Mouse (Mus musculus) MEL (cell line): ENCODE measurements around the gene Sgk1. TPM values are rescaled to one million over a fixed set of nuclear protein-coding genes. Genes with fewer than 3 reads are reported as not detected.

Experiments used
- DNase-seq: peaks from one replicate; pipeline ENCODE4 v3.0.0; 2011; ENCODE audit warnings: low read depth, low spot score
- H3K27ac ChIP-seq: 2 replicates; pipeline ENCODE4 v1.5.1; 2012; ENCODE audit warnings: low read depth, mild to moderate bottlenecking, control low read depth, low read length, moderate library complexity; ENCODE audit not compliant: control insufficient read depth
- H3K27me3 ChIP-seq, 2 experiments: fragments of 150-350 bp in 1 of 2; sonication (generic) in 1 of 2; 2 replicates each; pipeline ENCODE4 v1.6.1; 2012; ENCODE audit warnings: low read length in 2 of 2, mild to moderate bottlenecking in 2 of 2, improper control_type of control experiment in 1 of 2, moderate library complexity in 1 of 2; ENCODE audit not compliant: insufficient read depth in 2 of 2, control insufficient read depth in 1 of 2
- H3K36me3 ChIP-seq, 2 experiments: 2 replicates each; pipeline ENCODE4 v1.6.1; 2012 to 2014; ENCODE audit warnings: low read length in 2 of 2, improper control_type of control experiment in 1 of 2, inconsistent platforms in 1 of 2, mild to moderate bottlenecking in 1 of 2; ENCODE audit not compliant: insufficient read depth in 2 of 2, control insufficient read depth in 1 of 2
- H3K4me1 ChIP-seq, 2 experiments: fragments of 150-350 bp in 1 of 2; sonication (generic) in 1 of 2; 2 replicates each; pipeline ENCODE4 v1.6.1; 2012; ENCODE audit warnings: low read length in 2 of 2, improper control_type of control experiment in 1 of 2, mild to moderate bottlenecking in 1 of 2; ENCODE audit not compliant: insufficient read depth in 2 of 2, control insufficient read depth in 1 of 2
- H3K4me3 ChIP-seq, 2 experiments: fragments of 150-350 bp in 1 of 2; sonication (generic) in 1 of 2; 2 replicates each; pipeline ENCODE4 v1.5.1; 2012; ENCODE audit warnings: low read depth in 2 of 2, low read length in 2 of 2, mild to moderate bottlenecking in 2 of 2, moderate library complexity in 2 of 2, control low read depth in 1 of 2, improper control_type of control experiment in 1 of 2; ENCODE audit not compliant: control insufficient read depth in 1 of 2, insufficient read depth in 1 of 2
- H3K79me2 ChIP-seq: 2 replicates; pipeline ENCODE4 v1.6.1; 2012; ENCODE audit warnings: mild to moderate bottlenecking, low read length, moderate library complexity; ENCODE audit not compliant: control insufficient read depth, poor library complexity, insufficient read depth
- H3K9ac ChIP-seq: 2 replicates; pipeline ENCODE4 v1.6.1; 2012; ENCODE audit warnings: low read depth, mild to moderate bottlenecking, control low read depth, low read length, moderate library complexity; ENCODE audit not compliant: control insufficient read depth, poor library complexity, severe bottlenecking
- H3K9me3 ChIP-seq: fragments of 150-350 bp; sonication (generic); replicated peaks from 2 replicates; pipeline ENCODE4 v1.6.1; 2012; ENCODE audit warnings: mild to moderate bottlenecking, low read length, improper control_type of control experiment, moderate library complexity; ENCODE audit not compliant: insufficient read depth
- CTCF ChIP-seq, 3 experiments: IDR thresholded peaks in 2 of 3; conservative IDR thresholded peaks in 1 of 3; 2 replicates each; pipeline ENCODE4 v1.5.1; 2011 to 2012; ENCODE audit warnings: low read length in 3 of 3, low read depth in 2 of 3, mild to moderate bottlenecking in 2 of 3, improper control_type of control experiment in 1 of 3, inconsistent platforms in 1 of 3, mixed read lengths in 1 of 3, moderate library complexity in 1 of 3; ENCODE audit not compliant: control insufficient read depth in 1 of 3, insufficient read depth in 1 of 3, poor library complexity in 1 of 3, severe bottlenecking in 1 of 3
- E2F4 ChIP-seq: IDR thresholded peaks from 2 replicates; pipeline ENCODE4 v1.6.1; 2011; ENCODE audit warnings: low read depth, low read length, improper control_type of control experiment, borderline replicate concordance
- ELF1 ChIP-seq: IDR thresholded peaks from 2 replicates; pipeline ENCODE4 v1.6.1; 2014; ENCODE audit warnings: low read depth, mild to moderate bottlenecking, inconsistent platforms, low read length, improper control_type of control experiment, moderate library complexity
- ETS1 ChIP-seq: IDR thresholded peaks from 2 replicates; pipeline ENCODE4 v1.6.1; 2012; ENCODE audit warnings: low read depth, mild to moderate bottlenecking, inconsistent platforms, low read length, improper control_type of control experiment, moderate library complexity
- GABPA ChIP-seq: IDR thresholded peaks from 2 replicates; pipeline ENCODE4 v1.6.1; 2012; ENCODE audit warnings: low read depth, mild to moderate bottlenecking, inconsistent platforms, low read length, improper control_type of control experiment, moderate library complexity
- HCFC1 ChIP-seq: IDR thresholded peaks from 2 replicates; pipeline ENCODE4 v1.6.1; 2012; ENCODE audit warnings: low read depth, mild to moderate bottlenecking, inconsistent platforms, low read length, improper control_type of control experiment, moderate library complexity
- JUND ChIP-seq: IDR thresholded peaks from 2 replicates; pipeline ENCODE4 v1.6.1; 2011; ENCODE audit warnings: low read depth, mild to moderate bottlenecking, improper control_type of control experiment, low read length
- MYB ChIP-seq: IDR thresholded peaks from 2 replicates; pipeline ENCODE4 v1.6.1; 2011; ENCODE audit warnings: mild to moderate bottlenecking, low read depth, low read length, improper control_type of control experiment
- NRF1 ChIP-seq: IDR thresholded peaks from 2 replicates; pipeline ENCODE4 v1.6.1; 2014; ENCODE audit warnings: low read depth, mild to moderate bottlenecking, inconsistent platforms, low read length, improper control_type of control experiment, moderate library complexity; ENCODE audit not compliant: poor library complexity, insufficient read depth, severe bottlenecking
- POLR2A ChIP-seq, 2 experiments: IDR thresholded peaks; 2 replicates each; pipeline ENCODE4 v1.6.1; 2011 to 2012; ENCODE audit warnings: low read length in 2 of 2, mild to moderate bottlenecking in 2 of 2, control low read depth in 1 of 2, improper control_type of control experiment in 1 of 2, low read depth in 1 of 2, moderate library complexity in 1 of 2; ENCODE audit not compliant: control insufficient read depth in 1 of 2, insufficient read depth in 1 of 2, poor library complexity in 1 of 2
- POLR2AphosphoS2 ChIP-seq: IDR thresholded peaks from 2 replicates; pipeline ENCODE4 v1.6.1; 2011; ENCODE audit warnings: low read length, improper control_type of control experiment
- RAD21 ChIP-seq: IDR thresholded peaks from 2 replicates; pipeline ENCODE4 v1.6.1; 2011; ENCODE audit warnings: mild to moderate bottlenecking, low read depth, low read length, improper control_type of control experiment
- SIN3A ChIP-seq: IDR thresholded peaks from 2 replicates; pipeline ENCODE4 v1.6.1; 2012; ENCODE audit warnings: low read length, improper control_type of control experiment, inconsistent platforms
- TCF12 ChIP-seq: IDR thresholded peaks from 2 replicates; pipeline ENCODE4 v1.6.1; 2014; ENCODE audit warnings: low read depth, mild to moderate bottlenecking, inconsistent platforms, low read length, improper control_type of control experiment, moderate library complexity
- UBTF ChIP-seq: IDR thresholded peaks from 2 replicates; pipeline ENCODE4 v1.6.1; 2012; ENCODE audit warnings: low read depth, mild to moderate bottlenecking, inconsistent platforms, low read length, improper control_type of control experiment, moderate library complexity, borderline replicate concordance; ENCODE audit not compliant: insufficient read depth
- USF2 ChIP-seq, 2 experiments: IDR thresholded peaks; 2 replicates each; pipeline ENCODE4 v1.6.1; 2011 to 2012; ENCODE audit warnings: improper control_type of control experiment in 2 of 2, low read length in 2 of 2, borderline replicate concordance in 1 of 2, inconsistent platforms in 1 of 2, low read depth in 1 of 2, mild to moderate bottlenecking in 1 of 2; ENCODE audit not compliant: insufficient read depth in 1 of 2
- ZKSCAN1 ChIP-seq: IDR thresholded peaks from 2 replicates; pipeline ENCODE4 v1.6.1; 2012; ENCODE audit warnings: low read depth, mild to moderate bottlenecking, inconsistent platforms, low read length, improper control_type of control experiment, moderate library complexity
- ZMIZ1 ChIP-seq: IDR thresholded peaks from 2 replicates; pipeline ENCODE4 v1.6.1; 2012; ENCODE audit warnings: low read depth, mild to moderate bottlenecking, inconsistent platforms, low read length, improper control_type of control experiment, moderate library complexity
- ZNF384 ChIP-seq: IDR thresholded peaks from 2 replicates; pipeline ENCODE4 v1.6.1; 2012; ENCODE audit warnings: low read depth, mild to moderate bottlenecking, inconsistent platforms, low read length, improper control_type of control experiment
- polyA plus RNA-seq, 2 experiments: library from polyadenylated mRNA; stranded (reverse) in 1 of 2; unstranded in 1 of 2; fragments of >175 nt in 1 of 2; fragments of >200 nt in 1 of 2; gene quantifications; 2 replicates each; pipeline versions ENCODE4 v1.2.1 to v1.2.4; 2012; ENCODE audit warnings: low replicate concordance in 2 of 2, low read depth in 1 of 2; ENCODE audit not compliant: insufficient read length in 2 of 2, insufficient read depth in 1 of 2, missing spikeins in 1 of 2
- total RNA-seq: library from RNA; depleted of rRNA; stranded (reverse); fragments of 300-350 nt; gene quantifications from 2 replicates; pipeline ENCODE4 v1.2.3, GENCODE M21; 2012

The Sgk1 gene
- total and polyA plus RNA-seq, 3 experiments, result 1.6 to 3.2 TPM; not detected in 1

- H3K4me3 ChIP-seq, result no peak overlapping the region
- no peak overlapping the region for H3K9ac ChIP-seq
- no peaks in the 10 kb centered on the region for H3K79me2 ChIP-seq
- TF ChIP-seq ETS1 (no peak), ZKSCAN1 (no peak), MYB (no peak), SIN3A (no peak), ELF1 (no peak), GABPA (no peak)
- peaks cover 0 to 2% of the 10 kb centered on the region in 2 experiments for H3K27me3 ChIP-seq
- no peaks in the 10 kb centered on the region for H3K36me3 ChIP-seq
- no peak overlapping the region for H3K27ac ChIP-seq
- no peaks in the 10 kb centered on the region for H3K9me3 ChIP-seq
- DNase-seq, result no peak
- H3K4me1 ChIP-seq, result no peaks in the 10 kb centered on the region
Observed at GRCm38 (mm10) chr10:21922716-21923350, 40.8 kb downstream of the Sgk1 start.

- H3K4me3 ChIP-seq, result no peak overlapping the region
- peaks cover 0 to 2% of the 10 kb centered on the region in 2 experiments; a peak in 3 of 4 replicates for H3K27me3 ChIP-seq
- no peak overlapping the region for H3K9ac ChIP-seq
- no peaks in the 10 kb centered on the region for H3K9me3 ChIP-seq
- DNase-seq, result no peak
- H3K79me2 ChIP-seq, result no peaks in the 10 kb centered on the region
- H3K4me1 ChIP-seq, result no peaks in the 10 kb centered on the region
- H3K27ac ChIP-seq, result no peak overlapping the region
- TF ChIP-seq E2F4, result no peak
- no peaks in the 10 kb centered on the region for H3K36me3 ChIP-seq
Observed at GRCm38 (mm10) chr10:21923495-21923952, 41.5 kb downstream of the Sgk1 start.

- Histone ChIP-seq H3K27me3 (peaks cover 0 to 2% of the 10 kb centered on the region in 2 experiments; a peak in 3 of 4 replicates), H3K9ac (no peak overlapping the region)
- TF ChIP-seq JUND (no peak), USF2 (IDR thresholded peaks at IDR 0.05; ENCODE audit: borderline replicate concordance in 1 of 2, insufficient read depth in 1 of 2, low read depth in 1 of 2, low read length in 2 of 2) (no peak), E2F4 (no peak), TCF12 (no peak), HCFC1 (no peak), ZMIZ1 (no peak), RAD21 (no peak), POLR2AphosphoS2 (no peak), ZNF384 (no peak), UBTF (no peak), CTCF (IDR thresholded peaks at IDR 0.05 in 2 of 3, conservative IDR thresholded peaks at IDR 0.05 in 1 of 3; ENCODE audit: control insufficient read depth in 1 of 3, insufficient read depth in 1 of 3, low read depth in 2 of 3, low read length in 3 of 3, poor library complexity in 1 of 3, severe bottlenecking in 1 of 3) (no peak), POLR2A (IDR thresholded peaks at IDR 0.05; ENCODE audit: control insufficient read depth in 1 of 2, insufficient read depth in 1 of 2, low read depth in 1 of 2, low read length in 2 of 2, poor library complexity in 1 of 2) (no peak), NRF1 (no peak)
Observed at GRCm38 (mm10) chr10:21924051-21924720, 42.2 kb downstream of the Sgk1 start.

More at GRCm38 (mm10) chr10:21924051-21924720, 42.2 kb downstream of the Sgk1 start:
- Histone ChIP-seq H3K4me1 (no peaks in the 10 kb centered on the region), H3K36me3 (no peaks in the 10 kb centered on the region), H3K4me3 (no peak overlapping the region), H3K9me3 (no peaks in the 10 kb centered on the region), H3K27ac (no peak overlapping the region), H3K79me2 (no peaks in the 10 kb centered on the region)
- DNase-seq, result no peak
